Mouse (Mus musculus) testis, adult 2 months (tissue): ENCODE measurements at regions not wholly inside any gene's neighbourhood (a gene's known extent, or its start where the extent isn't known, plus 50 kb on each side); places are given as distances from the start of the nearest gene placed in this dataset.

ENCODE experiments used
- H3K27ac ChIP-seq: fragments of 200-500 bp; 2 replicates; pipeline ENCODE4 v1.5.1; 2012; ENCODE audit warnings: low read depth, low read length; ENCODE audit not compliant: control insufficient read depth, insufficient read depth
- H3K27me3 ChIP-seq: fragments of 200-500 bp; 2 replicates; pipeline ENCODE4 v1.6.1; 2012; ENCODE audit warnings: mild to moderate bottlenecking, low read length, moderate library complexity; ENCODE audit not compliant: control insufficient read depth, insufficient read depth
- H3K36me3 ChIP-seq: fragments of 200-500 bp; 2 replicates; pipeline ENCODE4 v1.6.1; 2012; ENCODE audit warnings: mild to moderate bottlenecking, low read length; ENCODE audit not compliant: control insufficient read depth, insufficient read depth
- H3K4me1 ChIP-seq: fragments of 200-500 bp; 2 replicates; pipeline ENCODE4 v1.6.1; 2012; ENCODE audit warnings: low read length; ENCODE audit not compliant: control insufficient read depth, insufficient read depth
- H3K4me3 ChIP-seq: fragments of 200-500 bp; 2 replicates; pipeline ENCODE4 v1.5.1; 2012; ENCODE audit warnings: low read depth, mild to moderate bottlenecking, low read length, moderate library complexity, mixed read lengths; ENCODE audit not compliant: control insufficient read depth
- CTCF ChIP-seq: fragments of 200-500 bp; IDR thresholded peaks from 2 replicates; pipeline ENCODE4 v1.5.1; 2012; ENCODE audit warnings: low read depth, mild to moderate bottlenecking, inconsistent platforms, low read length, moderate library complexity; ENCODE audit not compliant: control insufficient read depth, insufficient read depth, insufficient replicate concordance
- POLR2A ChIP-seq: fragments of 200-500 bp; IDR thresholded peaks from 2 replicates; pipeline ENCODE4 v1.6.1; 2012; ENCODE audit warnings: low read depth, mild to moderate bottlenecking, inconsistent platforms, low read length, moderate library complexity; ENCODE audit not compliant: control insufficient read depth

DNA sequence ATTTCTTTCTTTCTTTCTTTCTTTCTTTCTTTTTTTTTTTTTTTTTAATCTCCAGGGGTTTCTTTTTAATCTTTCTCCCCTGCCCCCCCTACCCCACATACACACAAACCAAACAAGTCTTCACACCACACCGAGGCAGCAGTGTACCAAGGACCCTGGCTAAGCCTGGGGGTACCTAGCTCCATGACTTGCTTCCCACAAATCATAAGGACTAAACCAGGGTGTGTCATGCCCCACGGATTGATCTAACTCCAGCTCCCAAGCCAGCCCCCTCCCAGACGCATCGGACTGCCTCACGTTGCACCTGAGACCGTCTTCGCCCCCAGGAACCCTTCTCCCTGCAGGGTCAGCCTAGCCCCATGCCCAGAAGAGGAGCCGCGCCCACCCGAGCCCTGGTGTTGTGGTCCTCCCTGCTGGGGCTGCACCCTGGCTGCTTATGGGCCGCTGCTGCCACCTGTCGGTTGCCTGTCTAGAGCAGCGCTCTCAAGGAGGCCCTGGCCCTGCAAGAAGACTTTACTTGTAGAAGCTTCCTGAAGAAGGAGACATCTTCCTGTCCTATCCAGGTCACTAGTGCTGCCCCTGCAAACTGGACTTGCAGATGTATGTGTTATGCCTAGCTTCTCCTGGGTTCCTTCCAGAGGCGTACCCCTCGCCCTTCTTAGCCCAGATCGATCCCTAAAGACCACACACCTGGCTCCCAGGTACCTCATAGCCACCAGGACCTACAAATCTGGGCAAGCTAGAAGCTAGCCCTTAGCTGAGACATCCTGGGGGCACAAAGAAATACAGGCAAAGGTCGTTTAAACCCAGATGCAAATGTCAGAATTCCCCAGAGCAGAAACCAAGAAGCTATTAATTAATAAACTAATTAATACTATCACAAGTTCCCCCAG, 56.2 kb upstream of the Plet1 start:
- Histone ChIP-seq H3K27ac (no peak overlapping the region), H3K36me3 (no peaks in the 10 kb centered on the region), H3K27me3 (no peaks in the 10 kb centered on the region), H3K4me1 (peaks cover 4% of the 10 kb centered on the region), H3K4me3 (no peak overlapping the region)
- peak; percentile 69 for TF ChIP-seq CTCF
- TF ChIP-seq POLR2A = no peak

DNA sequence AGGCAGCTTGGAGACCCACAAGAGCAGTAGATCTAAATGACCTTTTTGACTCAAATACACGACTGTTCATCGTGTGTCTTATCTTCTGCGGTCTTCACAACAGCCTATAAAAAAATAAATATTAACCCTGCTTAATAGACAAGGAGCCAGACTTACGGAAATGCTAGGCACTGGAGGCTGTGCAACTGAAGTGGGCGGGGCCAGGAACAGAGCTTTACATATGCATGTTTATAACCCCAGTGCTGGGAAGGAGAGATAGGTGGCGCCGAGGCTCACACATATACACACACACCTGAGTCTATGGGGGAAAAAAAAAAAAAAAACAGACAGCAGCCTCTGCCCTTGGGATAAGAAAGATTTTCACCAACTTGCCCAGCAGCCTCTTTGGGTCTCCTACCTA, 55.6 kb upstream of the Plet1 start:
- H3K36me3 ChIP-seq = no peaks in the 10 kb centered on the region
- H3K4me3 ChIP-seq = no peak overlapping the region
- H3K27me3 ChIP-seq = no peaks in the 10 kb centered on the region
- no peak overlapping the region for H3K27ac ChIP-seq
- TF ChIP-seq POLR2A (no peak), CTCF (no peak)
- peaks cover 4% of the 10 kb centered on the region for H3K4me1 ChIP-seq

GRCm38 (mm10) chr9:50440222-50440621, 54.1 kb upstream of the Plet1 start:
- no peak overlapping the region for H3K27ac ChIP-seq
- H3K4me1 ChIP-seq = peaks cover 4% of the 10 kb centered on the region
- no peaks in the 10 kb centered on the region for H3K27me3 ChIP-seq
- H3K4me3 ChIP-seq = no peak overlapping the region
- H3K36me3 ChIP-seq = no peaks in the 10 kb centered on the region
- TF ChIP-seq POLR2A = no peak
- TF ChIP-seq CTCF = no peak

DNA sequence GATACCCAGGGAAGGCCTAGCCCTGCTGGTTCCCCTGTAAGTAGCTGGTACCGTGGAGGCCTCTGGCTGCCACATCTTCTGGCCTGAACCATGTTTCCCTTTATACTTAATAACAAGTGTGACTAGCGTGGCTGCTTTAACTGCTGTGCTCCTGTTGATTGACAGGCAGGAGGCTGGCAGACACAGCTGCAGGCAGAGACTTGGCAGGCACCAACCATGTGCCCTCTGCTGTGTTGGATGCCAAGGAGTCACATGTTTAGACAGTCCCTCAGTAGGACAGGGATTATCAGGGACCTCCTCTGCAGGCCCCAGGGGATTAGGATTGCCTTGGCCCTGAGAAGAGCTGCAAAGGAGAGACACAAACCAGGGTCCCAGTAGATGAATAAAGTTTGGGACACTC, 53.6 kb upstream of the Plet1 start:
- no peak overlapping the region for H3K27ac ChIP-seq
- H3K4me1 ChIP-seq = peaks cover 4% of the 10 kb centered on the region
- no peaks in the 10 kb centered on the region for H3K36me3 ChIP-seq
- TF ChIP-seq POLR2A = no peak
- TF ChIP-seq CTCF = no peak
- H3K4me3 ChIP-seq = no peak overlapping the region
- H3K27me3 ChIP-seq = no peaks in the 10 kb centered on the region

GRCm38 (mm10) chr9:50443708-50444463, 50.4 kb upstream of the Plet1 start:
- Histone ChIP-seq H3K4me3 (peak overlapping the region; percentile 37), H3K4me1 (no peaks in the 10 kb centered on the region; the same call in 1 of the 2 replicates), H3K36me3 (no peaks in the 10 kb centered on the region), H3K27me3 (no peaks in the 10 kb centered on the region), H3K27ac (no peak overlapping the region)
- TF ChIP-seq CTCF (peak; percentile 32; the same call in 1 of the 2 replicates), POLR2A (no peak)
